Mouse (Mus musculus): ENCODE measurements around the gene Adck1. TPM values are rescaled to one million over a fixed set of nuclear protein-coding genes. Genes with fewer than 3 reads are reported as not detected.
"Not testable (repeated sequence)": the region's sequence is repeated elsewhere in the genome, so short reads cannot be mapped to it uniquely, and the experiment has no call there.

Gene Adck1
- polyA plus RNA-seq (2015; fragmentation: Nextera tagmentation; extraction: Ambion mirVana): 6.8 TPM in 2 replicates

- H3K27me3 ChIP-seq: no peaks in the 10 kb centered on the region
- peak within 1 kb of the TSS; percentile 66 for H3K9ac ChIP-seq
- peak within 1 kb of the TSS; percentile 59; the same call in 1 of the 2 replicates for H3K27ac ChIP-seq (replicated peaks)
- no peaks in the 10 kb centered on the region for H3K36me3 ChIP-seq (replicated peaks)
- H3K9me3 ChIP-seq (replicated peaks): no peaks in the 10 kb centered on the region
- ATAC-seq (ENCODE audit: insufficient read depth): peak; percentile 94
- H3K4me1 ChIP-seq (replicated peaks): peaks cover 8% of the 10 kb centered on the region; the same call in 1 of the 2 replicates
- peak within 1 kb of the TSS; percentile 85 for H3K4me2 ChIP-seq
- peak within 1 kb of the TSS; percentile 73 for H3K4me3 ChIP-seq (replicated peaks)
- under 1% methylated on average over 38 of the region's 38 CpGs for WGBS (ENCODE audit: insufficient replicate concordance)
Observed at GRCm38 (mm10) chr12:88360441-88361119, at the start of gene Adck1. Adck1 (plus strand) TSS chr12:88360554.

- H3K36me3 ChIP-seq (replicated peaks): no peaks in the 10 kb centered on the region
- 49% methylated on average over 3 of the region's 3 CpGs for WGBS (ENCODE audit: insufficient replicate concordance)
- no peak overlapping the region for H3K4me3 ChIP-seq (replicated peaks)
Observed at GRCm38 (mm10) chr12:88314556-88314955, 45.8 kb upstream of the Adck1 start.

GRCm38 (mm10) chr12:88323926-88324325 lies 36.4 kb upstream of the Adck1 start, which contains the start of gene Gm5039:
Gm5039 (minus strand) TSS chr12:88324026.
- H3K4me3 ChIP-seq (replicated peaks); H3K9ac ChIP-seq; H3K4me2 ChIP-seq; ATAC-seq (ENCODE audit: insufficient read depth); H3K4me1 ChIP-seq (replicated peaks); H3K27me3 ChIP-seq; H3K36me3 ChIP-seq (replicated peaks); H3K9me3 ChIP-seq (replicated peaks); H3K27ac ChIP-seq (replicated peaks): not testable (repeated sequence)
- WGBS (ENCODE audit: insufficient replicate concordance): 74% methylated on average over 2 of the region's 2 CpGs

More at GRCm38 (mm10) chr12:88314556-88314955, 45.8 kb upstream of the Adck1 start:
- ATAC-seq (ENCODE audit: insufficient read depth): no peak
- H3K4me1 ChIP-seq (replicated peaks): no peaks in the 10 kb centered on the region
- H3K9ac ChIP-seq: no peak overlapping the region
- no peak overlapping the region for H3K27ac ChIP-seq (replicated peaks)
- H3K9me3 ChIP-seq (replicated peaks): no peaks in the 10 kb centered on the region
- no peaks in the 10 kb centered on the region for H3K27me3 ChIP-seq
- H3K4me2 ChIP-seq: no peak overlapping the region

GRCm38 (mm10) chr12:88336662-88337413 lies 23.5 kb upstream of the Adck1 start:
- not testable (repeated sequence) for H3K36me3 ChIP-seq (replicated peaks); H3K9ac ChIP-seq; H3K9me3 ChIP-seq (replicated peaks); H3K27ac ChIP-seq (replicated peaks); H3K27me3 ChIP-seq; H3K4me2 ChIP-seq; H3K4me1 ChIP-seq (replicated peaks); H3K4me3 ChIP-seq (replicated peaks)
- 23% methylated on average over 4 of the region's 4 CpGs for WGBS (ENCODE audit: insufficient replicate concordance)
- ATAC-seq (ENCODE audit: insufficient read depth): peak; percentile 49; the same call in 1 of the 2 replicates

DNA sequence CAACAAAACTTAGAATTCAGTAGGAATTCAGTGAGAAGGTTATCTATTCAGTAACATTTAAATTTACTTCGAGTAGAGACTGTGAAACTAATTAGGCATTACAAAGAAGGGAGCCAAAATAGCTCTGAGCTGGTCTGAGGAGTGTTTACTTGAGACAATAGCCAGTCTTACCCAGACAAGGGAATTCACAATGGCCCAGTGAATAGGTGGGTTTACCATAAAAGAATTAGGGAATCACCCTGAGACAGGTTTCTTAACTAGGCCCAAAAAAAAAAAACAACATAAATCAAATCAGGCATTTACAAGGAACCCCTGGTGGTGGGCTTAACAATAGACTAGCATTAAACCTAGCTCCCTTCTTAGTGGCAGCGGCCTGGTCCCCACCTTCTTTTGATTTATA lies 19.1 kb upstream of the Adck1 start:
- H3K27me3 ChIP-seq; H3K9me3 ChIP-seq (replicated peaks); H3K4me3 ChIP-seq (replicated peaks); ATAC-seq (ENCODE audit: insufficient read depth); H3K4me2 ChIP-seq; H3K4me1 ChIP-seq (replicated peaks); H3K9ac ChIP-seq; H3K36me3 ChIP-seq (replicated peaks); H3K27ac ChIP-seq (replicated peaks): not testable (repeated sequence)
- 33% methylated on average over 2 of the region's 2 CpGs for WGBS (ENCODE audit: insufficient replicate concordance)

GRCm38 (mm10) chr12:88354182-88354702 lies 6.1 kb upstream of the Adck1 start:
- Histone ChIP-seq H3K9me3 (replicated peaks) (no peaks in the 10 kb centered on the region), H3K4me2 (peak overlapping the region; percentile 41), H3K4me1 (replicated peaks) (no peaks in the 10 kb centered on the region), H3K36me3 (replicated peaks) (no peaks in the 10 kb centered on the region), H3K4me3 (replicated peaks) (0 out of 2 replicates have a peak overlapping the region, but pooled peaks have one; percentile 15), H3K27ac (replicated peaks) (no peak overlapping the region), H3K9ac (no peak overlapping the region), H3K27me3 (peaks cover 8% of the 10 kb centered on the region; the same call in 1 of the 2 replicates)
- no peak; the same call in 1 of the 2 replicates for ATAC-seq (ENCODE audit: insufficient read depth)
- 24% methylated on average over 41 of the region's 41 CpGs for WGBS (ENCODE audit: insufficient replicate concordance)

- Histone ChIP-seq H3K36me3 (replicated peaks) (no peaks in the 10 kb centered on the region), H3K9me3 (replicated peaks) (no peaks in the 10 kb centered on the region), H3K27ac (replicated peaks) (no peak overlapping the region), H3K4me2 (peak overlapping the region; percentile 85), H3K27me3 (no peaks in the 10 kb centered on the region), H3K4me3 (replicated peaks) (peak overlapping the region; percentile 73), H3K9ac (peak overlapping the region; percentile 66), H3K4me1 (replicated peaks) (peaks cover 8% of the 10 kb centered on the region; the same call in 1 of the 2 replicates)
- ATAC-seq (ENCODE audit: insufficient read depth): no peak
- WGBS (ENCODE audit: insufficient replicate concordance): 25% methylated on average over 9 of the region's 9 CpGs
Observed at GRCm38 (mm10) chr12:88361120-88361445, 729 bp downstream of the Adck1 start.

DNA sequence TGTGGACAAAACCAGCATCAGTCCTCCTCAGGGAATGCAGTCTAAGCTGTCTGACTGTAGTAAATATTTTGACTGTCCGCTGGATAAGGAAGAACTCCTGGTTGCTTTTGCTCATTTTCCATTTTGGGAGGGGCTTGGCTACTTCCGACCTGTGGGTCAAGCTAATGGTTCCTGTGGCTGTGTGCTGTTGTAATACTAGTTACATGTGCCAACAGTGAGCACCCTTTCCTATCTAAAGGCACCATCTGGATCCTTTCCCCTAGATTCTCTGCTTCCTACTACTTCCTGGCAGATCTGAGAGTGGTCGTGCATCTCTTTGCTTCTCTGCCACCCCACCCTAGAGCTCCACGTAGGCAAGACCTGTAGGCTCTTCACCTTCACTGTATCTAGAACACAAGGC lies 7.3 kb downstream of the Adck1 start:
- H3K4me2 ChIP-seq: no peak overlapping the region
- 39% methylated on average over 4 of the region's 4 CpGs for WGBS (ENCODE audit: insufficient replicate concordance)
- H3K9ac ChIP-seq: no peak overlapping the region
- H3K27ac ChIP-seq (replicated peaks): no peak overlapping the region
- peaks cover 13% of the 10 kb centered on the region for H3K4me1 ChIP-seq (replicated peaks)
- no peak for ATAC-seq (ENCODE audit: insufficient read depth)
- H3K9me3 ChIP-seq (replicated peaks): no peaks in the 10 kb centered on the region
- no peaks in the 10 kb centered on the region for H3K36me3 ChIP-seq (replicated peaks)
- H3K4me3 ChIP-seq (replicated peaks): no peak overlapping the region
- no peaks in the 10 kb centered on the region for H3K27me3 ChIP-seq

DNA sequence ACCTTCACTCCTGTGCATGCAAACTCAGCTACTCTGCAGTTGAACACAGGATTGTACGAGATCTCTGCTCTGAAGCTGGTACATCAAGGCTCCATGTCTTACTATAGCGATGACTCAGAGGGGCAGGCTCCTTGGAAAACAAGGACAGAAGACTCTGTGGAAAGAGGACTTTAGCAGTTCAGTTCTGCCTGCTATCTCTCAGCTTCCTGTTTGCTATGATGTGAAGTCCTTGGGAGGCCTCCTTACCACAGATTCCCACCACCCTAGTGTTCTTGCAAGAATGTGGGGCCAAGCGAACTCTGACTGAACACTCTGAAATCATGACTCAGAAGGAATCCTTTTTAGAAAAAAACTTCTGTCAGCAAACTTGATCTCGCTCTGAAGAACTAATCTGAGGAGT lies 8.3 kb downstream of the Adck1 start:
- Histone ChIP-seq H3K36me3 (replicated peaks) (no peaks in the 10 kb centered on the region), H3K4me1 (replicated peaks) (peaks cover 10% of the 10 kb centered on the region), H3K4me2 (no peak overlapping the region), H3K9me3 (replicated peaks) (no peaks in the 10 kb centered on the region), H3K9ac (no peak overlapping the region), H3K4me3 (replicated peaks) (no peak overlapping the region), H3K27me3 (no peaks in the 10 kb centered on the region), H3K27ac (replicated peaks) (no peak overlapping the region)
- 0 out of 2 replicates have a peak, but pooled peaks have one; percentile 16 for ATAC-seq (ENCODE audit: insufficient read depth)
- WGBS (ENCODE audit: insufficient replicate concordance): 49% methylated on average over 4 of the region's 4 CpGs

- 23% methylated on average over 4 of the region's 4 CpGs for WGBS (ENCODE audit: insufficient replicate concordance)
- peak; percentile 68 for ATAC-seq (ENCODE audit: insufficient read depth)
- H3K4me2 ChIP-seq; H3K9ac ChIP-seq; H3K4me3 ChIP-seq (replicated peaks); H3K9me3 ChIP-seq (replicated peaks); H3K36me3 ChIP-seq (replicated peaks); H3K27ac ChIP-seq (replicated peaks); H3K27me3 ChIP-seq: not testable (repeated sequence)
- peaks cover 10% of the 10 kb centered on the region for H3K4me1 ChIP-seq (replicated peaks)
Observed at GRCm38 (mm10) chr12:88369690-88370089, 9.3 kb downstream of the Adck1 start.

DNA sequence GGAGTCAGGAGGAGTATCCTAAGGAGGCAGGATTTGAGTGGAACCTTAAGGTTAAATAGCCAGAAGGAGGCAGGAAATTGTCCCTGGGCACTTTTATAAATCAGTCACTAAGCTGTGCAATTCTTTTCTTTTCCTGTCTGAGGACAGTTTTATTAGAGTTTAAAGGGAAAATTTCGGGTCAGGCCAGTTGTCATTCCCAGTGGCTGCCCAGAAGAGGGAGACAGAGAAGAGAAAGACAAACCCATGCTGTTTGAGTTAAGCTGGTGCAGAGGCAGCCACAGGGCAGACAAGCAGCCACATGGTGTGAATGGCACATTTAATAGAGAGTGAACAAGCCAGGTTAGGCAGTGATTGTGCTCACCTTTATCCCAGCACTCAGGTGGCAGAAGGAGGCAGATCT lies 10.0 kb downstream of the Adck1 start:
- not testable (repeated sequence) for H3K4me2 ChIP-seq

More for the DNA sequence above, 10.0 kb downstream of the Adck1 start:
- H3K4me3 ChIP-seq (replicated peaks); H3K27ac ChIP-seq (replicated peaks); H3K9ac ChIP-seq; H3K27me3 ChIP-seq; ATAC-seq (ENCODE audit: insufficient read depth); H3K36me3 ChIP-seq (replicated peaks); H3K9me3 ChIP-seq (replicated peaks): not testable (repeated sequence)
- 5% methylated on average over 1 of the region's 1 CpGs for WGBS (ENCODE audit: insufficient replicate concordance)
- peaks cover 10% of the 10 kb centered on the region for H3K4me1 ChIP-seq (replicated peaks)

All from liver, embryonic 15.5 days (tissue).